Mouse (Mus musculus): Measurements from ENCODE around the gene Ndufa3.

DNA sequence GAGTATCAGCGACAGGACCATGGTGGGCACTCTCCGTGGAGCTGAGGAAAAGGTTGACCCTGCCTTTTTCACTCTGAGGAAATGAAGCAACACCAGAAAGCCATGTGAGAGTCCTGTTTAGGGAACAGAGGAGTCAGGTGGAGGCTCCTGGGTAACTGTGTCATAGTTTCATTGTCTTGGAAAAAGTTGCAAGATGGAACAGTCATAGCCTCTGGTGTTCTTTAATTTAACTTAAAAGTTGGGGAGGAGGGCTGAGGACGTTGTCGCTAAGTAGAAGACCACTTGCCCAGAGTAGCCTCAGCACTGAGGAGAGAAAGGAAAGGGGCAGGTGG is 1.1 kb upstream of the Ndufa3 start, which contains the start of gene Oscar:
- TF ChIP-seq POLR2A (IDR thresholded peaks at IDR 0.05; ENCODE audit: control insufficient read depth, low read depth, low read length) (no peak), CTCF (IDR thresholded peaks at IDR 0.05; ENCODE audit: control insufficient read depth, insufficient read depth, insufficient replicate concordance, low read depth, low read length) (no peak)

Data from testis, adult 2 months (tissue).